Mouse (Mus musculus): Measurements from ENCODE around the gene Fmo6. TPM values are rescaled to one million over a fixed set of nuclear protein-coding genes. Genes with fewer than 3 reads are reported as not detected.

Fmo6 gene
- polyA plus RNA-seq, 1 experiment: not detected

GRCm38 (mm10) chr1:162930631-162931030 lies 6.7 kb downstream of the Fmo6 start:
- Histone ChIP-seq H3K27me3 (ENCODE audit: control insufficient read depth) (no peaks in the 10 kb centered on the region), H3K4me3 (replicated peaks) (no peak overlapping the region), H3K9me3 (ENCODE audit: control insufficient read depth, low read length) (no peaks in the 10 kb centered on the region), H3K36me3 (ENCODE audit: control insufficient read depth) (no peaks in the 10 kb centered on the region), H3K4me1 (ENCODE audit: control insufficient read depth) (no peaks in the 10 kb centered on the region)
- TF ChIP-seq GATA1 (IDR thresholded peaks at IDR 0.05; ENCODE audit: low read length): no peak
- no peak for TF ChIP-seq TAL1 (IDR thresholded peaks at IDR 0.05; ENCODE audit: low read length)

- Histone ChIP-seq H3K4me1 (ENCODE audit: control insufficient read depth) (no peaks in the 10 kb centered on the region), H3K9me3 (ENCODE audit: control insufficient read depth, low read length) (no peaks in the 10 kb centered on the region), H3K4me3 (replicated peaks) (no peak overlapping the region), H3K27me3 (ENCODE audit: control insufficient read depth) (no peaks in the 10 kb centered on the region), H3K36me3 (ENCODE audit: control insufficient read depth) (no peaks in the 10 kb centered on the region)
- TF ChIP-seq TAL1 (IDR thresholded peaks at IDR 0.05; ENCODE audit: low read length): no peak
- TF ChIP-seq GATA1 (IDR thresholded peaks at IDR 0.05; ENCODE audit: low read length): no peak
Observed at GRCm38 (mm10) chr1:162929146-162929545, 8.2 kb downstream of the Fmo6 start.

GRCm38 (mm10) chr1:162925121-162925520 lies 12.2 kb downstream of the Fmo6 start:
- Histone ChIP-seq H3K4me1 (ENCODE audit: control insufficient read depth) (no peaks in the 10 kb centered on the region), H3K27me3 (ENCODE audit: control insufficient read depth) (no peaks in the 10 kb centered on the region), H3K9me3 (ENCODE audit: control insufficient read depth, low read length) (0 out of 2 replicates have a peak, but pooled peaks cover 3% of the 10 kb centered on the region), H3K4me3 (replicated peaks) (no peak overlapping the region), H3K36me3 (ENCODE audit: control insufficient read depth) (no peaks in the 10 kb centered on the region)
- TF ChIP-seq GATA1 (IDR thresholded peaks at IDR 0.05; ENCODE audit: low read length) (no peak), TAL1 (IDR thresholded peaks at IDR 0.05; ENCODE audit: low read length) (no peak)

- Histone ChIP-seq H3K27me3 (ENCODE audit: control insufficient read depth) (no peaks in the 10 kb centered on the region), H3K36me3 (ENCODE audit: control insufficient read depth) (no peaks in the 10 kb centered on the region), H3K4me3 (replicated peaks) (no peak overlapping the region), H3K4me1 (ENCODE audit: control insufficient read depth) (no peaks in the 10 kb centered on the region), H3K9me3 (ENCODE audit: control insufficient read depth, low read length) (0 out of 2 replicates have a peak, but pooled peaks cover 3% of the 10 kb centered on the region)
- TF ChIP-seq TAL1 (IDR thresholded peaks at IDR 0.05; ENCODE audit: low read length) (no peak), GATA1 (IDR thresholded peaks at IDR 0.05; ENCODE audit: low read length) (no peak)
Observed at GRCm38 (mm10) chr1:162916661-162917060, 20.7 kb downstream of the Fmo6 start.

- no peaks in the 10 kb centered on the region for H3K4me1 ChIP-seq (ENCODE audit: control insufficient read depth)
- no peaks in the 10 kb centered on the region for H3K36me3 ChIP-seq (ENCODE audit: control insufficient read depth)
- TF ChIP-seq GATA1 (IDR thresholded peaks at IDR 0.05; ENCODE audit: low read length) (no peak), TAL1 (IDR thresholded peaks at IDR 0.05; ENCODE audit: low read length) (no peak)
Observed at GRCm38 (mm10) chr1:162914932-162915556, 22.3 kb downstream of the Fmo6 start.

GRCm38 (mm10) chr1:162912085-162912484 lies 25.2 kb downstream of the Fmo6 start:
- H3K4me1 ChIP-seq (ENCODE audit: control insufficient read depth): no peaks in the 10 kb centered on the region
- H3K27me3 ChIP-seq (ENCODE audit: control insufficient read depth): no peaks in the 10 kb centered on the region
- TF ChIP-seq TAL1 (IDR thresholded peaks at IDR 0.05; ENCODE audit: low read length): no peak
- no peak for TF ChIP-seq GATA1 (IDR thresholded peaks at IDR 0.05; ENCODE audit: low read length)
- no peak overlapping the region for H3K4me3 ChIP-seq (replicated peaks)
- H3K36me3 ChIP-seq (ENCODE audit: control insufficient read depth): no peaks in the 10 kb centered on the region
- no peaks in the 10 kb centered on the region for H3K9me3 ChIP-seq (ENCODE audit: control insufficient read depth, low read length)

More at GRCm38 (mm10) chr1:162914932-162915556, 22.3 kb downstream of the Fmo6 start:
- no peaks in the 10 kb centered on the region for H3K27me3 ChIP-seq (ENCODE audit: control insufficient read depth)
- no peak overlapping the region for H3K4me3 ChIP-seq (replicated peaks)
- no peaks in the 10 kb centered on the region for H3K9me3 ChIP-seq (ENCODE audit: control insufficient read depth, low read length)

GRCm38 (mm10) chr1:162901879-162902278 lies 35.4 kb downstream of the Fmo6 start:
- Histone ChIP-seq H3K36me3 (ENCODE audit: control insufficient read depth) (no peaks in the 10 kb centered on the region), H3K9me3 (ENCODE audit: control insufficient read depth, low read length) (no peaks in the 10 kb centered on the region), H3K27me3 (ENCODE audit: control insufficient read depth) (no peaks in the 10 kb centered on the region), H3K4me3 (replicated peaks) (no peak overlapping the region), H3K4me1 (ENCODE audit: control insufficient read depth) (no peaks in the 10 kb centered on the region)
- TF ChIP-seq GATA1 (IDR thresholded peaks at IDR 0.05; ENCODE audit: low read length): no peak
- no peak for TF ChIP-seq TAL1 (IDR thresholded peaks at IDR 0.05; ENCODE audit: low read length)

GRCm38 (mm10) chr1:162897838-162898811 lies 39.2 kb downstream of the Fmo6 start, which contains the start of gene Fmo2:
Gene Fmo2 (minus strand): TSS chr1:162898726.
- Histone ChIP-seq H3K36me3 (ENCODE audit: control insufficient read depth) (no peaks in the 10 kb centered on the region), H3K9me3 (ENCODE audit: control insufficient read depth, low read length) (no peaks in the 10 kb centered on the region), H3K27me3 (ENCODE audit: control insufficient read depth) (no peaks in the 10 kb centered on the region), H3K4me1 (ENCODE audit: control insufficient read depth) (no peaks in the 10 kb centered on the region), H3K4me3 (replicated peaks) (no peak within 1 kb of the TSS)
- TF ChIP-seq TAL1 (IDR thresholded peaks at IDR 0.05; ENCODE audit: low read length): no peak
- TF ChIP-seq GATA1 (IDR thresholded peaks at IDR 0.05; ENCODE audit: low read length): no peak

GRCm38 (mm10) chr1:162895900-162896299 lies 41.4 kb downstream of the Fmo6 start:
- no peak for TF ChIP-seq TAL1 (IDR thresholded peaks at IDR 0.05; ENCODE audit: low read length)
- no peak for TF ChIP-seq GATA1 (IDR thresholded peaks at IDR 0.05; ENCODE audit: low read length)
- H3K4me3 ChIP-seq (replicated peaks): no peak overlapping the region
- H3K4me1 ChIP-seq (ENCODE audit: control insufficient read depth): no peaks in the 10 kb centered on the region
- H3K27me3 ChIP-seq (ENCODE audit: control insufficient read depth): no peaks in the 10 kb centered on the region
- H3K36me3 ChIP-seq (ENCODE audit: control insufficient read depth): no peaks in the 10 kb centered on the region
- H3K9me3 ChIP-seq (ENCODE audit: control insufficient read depth, low read length): no peaks in the 10 kb centered on the region
